Mouse (Mus musculus): ENCODE data around the gene Rhpn2.
"Not testable (repeated sequence)": the region's sequence is repeated elsewhere in the genome, so short reads cannot be mapped to it uniquely, and the experiment has no call there.

The Rhpn2 gene

GRCm38 (mm10) chr7:35333692-35334526 lies at the start of gene Rhpn2:
Gene Rhpn2 (plus strand): TSS chr7:35334170.
- in situ Hi-C loops (cut with MboI; ENCODE audit: low sequenced_read_pairs), result no loop called here

GRCm38 (mm10) chr7:35293464-35293863 lies 40.5 kb upstream of the Rhpn2 start:
- in situ Hi-C loops (cut with MboI; ENCODE audit: low sequenced_read_pairs), result no loop called here

- in situ Hi-C loops (cut with MboI; ENCODE audit: low sequenced_read_pairs), result no loop called here
Measured at GRCm38 (mm10) chr7:35295631-35296030, 38.3 kb upstream of the Rhpn2 start.

GRCm38 (mm10) chr7:35297886-35298285 lies 36.1 kb upstream of the Rhpn2 start:
- in situ Hi-C loops (cut with MboI; ENCODE audit: low sequenced_read_pairs), result no loop called here

GRCm38 (mm10) chr7:35299656-35300055 lies 34.3 kb upstream of the Rhpn2 start:
- in situ Hi-C loops (cut with MboI; ENCODE audit: low sequenced_read_pairs), result no loop called here

GRCm38 (mm10) chr7:35300792-35301191 lies 33.2 kb upstream of the Rhpn2 start:
- in situ Hi-C loops (cut with MboI; ENCODE audit: low sequenced_read_pairs), result no loop called here

- in situ Hi-C loops (cut with MboI; ENCODE audit: low sequenced_read_pairs), result no loop called here
Measured at GRCm38 (mm10) chr7:35311214-35311613, 22.8 kb upstream of the Rhpn2 start.

GRCm38 (mm10) chr7:35314156-35314555 lies 19.8 kb upstream of the Rhpn2 start:
- in situ Hi-C loops (cut with MboI; ENCODE audit: low sequenced_read_pairs), result no loop called here

- in situ Hi-C loops (cut with MboI; ENCODE audit: low sequenced_read_pairs), result no loop called here
Measured at GRCm38 (mm10) chr7:35317729-35318609, 16.0 kb upstream of the Rhpn2 start, which contains the start of gene Gpatch1. Gene Gpatch1 (minus strand): TSS chr7:35318440.

GRCm38 (mm10) chr7:35319221-35319620 lies 14.7 kb upstream of the Rhpn2 start:
- in situ Hi-C loops (cut with MboI; ENCODE audit: low sequenced_read_pairs), result not testable (repeated sequence)

- in situ Hi-C loops (cut with MboI; ENCODE audit: low sequenced_read_pairs), result no loop called here
Measured at GRCm38 (mm10) chr7:35319755-35320154, 14.2 kb upstream of the Rhpn2 start.

GRCm38 (mm10) chr7:35322161-35322560 lies 11.8 kb upstream of the Rhpn2 start:
- in situ Hi-C loops (cut with MboI; ENCODE audit: low sequenced_read_pairs), result no loop called here

GRCm38 (mm10) chr7:35322732-35323420 lies 11.1 kb upstream of the Rhpn2 start:
- in situ Hi-C loops (cut with MboI; ENCODE audit: low sequenced_read_pairs), result no loop called here

- in situ Hi-C loops (cut with MboI; ENCODE audit: low sequenced_read_pairs), result no loop called here
Measured at GRCm38 (mm10) chr7:35331590-35331989, 2.4 kb upstream of the Rhpn2 start.

GRCm38 (mm10) chr7:35333231-35333651 lies 729 bp upstream of the Rhpn2 start:
- in situ Hi-C loops (cut with MboI; ENCODE audit: low sequenced_read_pairs), result no loop called here

GRCm38 (mm10) chr7:35334527-35335452 lies 820 bp downstream of the Rhpn2 start:
- in situ Hi-C loops (cut with MboI; ENCODE audit: low sequenced_read_pairs), result no loop called here

- in situ Hi-C loops (cut with MboI; ENCODE audit: low sequenced_read_pairs), result no loop called here
Measured at GRCm38 (mm10) chr7:35340196-35340595, 6.2 kb downstream of the Rhpn2 start.

GRCm38 (mm10) chr7:35341282-35341681 lies 7.3 kb downstream of the Rhpn2 start:
- in situ Hi-C loops (cut with MboI; ENCODE audit: low sequenced_read_pairs), result no loop called here

- in situ Hi-C loops (cut with MboI; ENCODE audit: low sequenced_read_pairs), result no loop called here
Measured at GRCm38 (mm10) chr7:35342498-35342897, 8.5 kb downstream of the Rhpn2 start.

GRCm38 (mm10) chr7:35344785-35345330 lies 10.9 kb downstream of the Rhpn2 start:
- in situ Hi-C loops (cut with MboI; ENCODE audit: low sequenced_read_pairs), result no loop called here

All from CH12F3 (cell line).